Mouse (Mus musculus) cerebellum, adult 11-12 months (tissue): ENCODE measurements around the gene Ppp3ca.

Experiments
- DNase-seq: peaks from one replicate; pipeline ENCODE4 v3.0.0; 2022

The Ppp3ca gene

DNA sequence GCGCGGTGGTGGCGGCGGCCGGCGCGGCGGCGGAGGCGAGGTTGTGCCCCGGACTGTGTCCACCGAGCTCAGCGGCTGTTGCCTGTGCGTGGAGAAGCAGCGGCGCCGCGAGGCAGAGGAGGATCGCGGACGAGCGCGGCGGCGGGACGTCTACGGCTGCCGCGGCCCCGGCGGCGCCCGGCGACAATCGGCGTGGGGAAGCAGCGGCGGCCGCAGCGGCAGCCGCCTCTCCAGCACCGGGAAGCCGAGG is at the start of gene Ppp3ca:
Ppp3ca (plus strand) TSS at position 15 of the 250 bp plus-strand sequence.
- no peak for DNase-seq

DNA sequence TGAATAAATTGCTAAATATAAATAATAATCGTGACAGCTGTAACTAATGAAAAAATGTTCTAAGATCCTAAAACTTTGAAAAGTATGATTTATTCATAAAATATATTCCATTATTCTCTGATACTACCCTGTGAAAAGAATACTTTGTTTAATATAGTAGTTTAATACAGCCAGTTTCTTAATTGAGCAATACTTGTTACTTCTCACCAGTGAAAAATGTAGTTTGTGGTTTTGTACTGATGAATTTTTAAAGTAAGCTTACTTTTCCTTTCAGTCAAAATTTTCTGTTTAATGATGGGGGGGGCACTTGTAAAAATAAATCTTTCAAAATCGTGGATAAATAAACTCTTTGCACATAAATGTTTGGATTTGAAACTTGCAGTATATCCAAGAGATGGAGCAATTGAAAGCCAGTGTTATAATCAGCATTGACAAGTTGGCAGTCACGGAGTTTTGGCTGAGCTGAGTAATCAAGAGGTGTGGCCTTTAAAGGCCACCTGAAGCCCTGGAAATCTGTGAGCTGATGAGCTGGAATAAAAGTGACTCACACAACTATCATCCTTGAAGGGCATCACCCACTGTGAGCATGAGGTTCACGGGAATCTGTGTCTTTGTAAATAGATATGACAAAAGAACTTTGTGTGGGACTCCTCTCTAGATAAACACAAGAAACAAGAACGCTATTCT is 29.2 kb upstream of the Ppp3ca start:
- no peak for DNase-seq

DNA sequence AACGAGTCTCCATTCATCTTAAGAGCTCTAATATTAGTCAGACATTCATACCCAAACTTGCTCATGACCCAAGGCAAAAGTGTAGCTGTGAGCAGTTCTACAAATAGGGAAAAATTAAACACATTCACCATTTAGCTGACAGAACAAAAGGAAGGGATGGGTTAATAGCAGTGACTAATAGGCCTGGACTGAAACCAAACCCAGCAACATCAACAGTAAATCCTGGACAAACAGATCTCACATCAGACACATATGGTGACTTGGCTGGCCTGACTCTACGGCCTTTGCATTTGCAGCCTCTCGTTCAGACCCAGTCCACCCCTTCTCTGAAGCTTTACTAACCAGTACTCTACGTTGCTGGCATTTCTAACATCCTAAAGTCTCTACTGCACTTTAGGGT is 19.0 kb upstream of the Ppp3ca start:
- no peak for DNase-seq

DNA sequence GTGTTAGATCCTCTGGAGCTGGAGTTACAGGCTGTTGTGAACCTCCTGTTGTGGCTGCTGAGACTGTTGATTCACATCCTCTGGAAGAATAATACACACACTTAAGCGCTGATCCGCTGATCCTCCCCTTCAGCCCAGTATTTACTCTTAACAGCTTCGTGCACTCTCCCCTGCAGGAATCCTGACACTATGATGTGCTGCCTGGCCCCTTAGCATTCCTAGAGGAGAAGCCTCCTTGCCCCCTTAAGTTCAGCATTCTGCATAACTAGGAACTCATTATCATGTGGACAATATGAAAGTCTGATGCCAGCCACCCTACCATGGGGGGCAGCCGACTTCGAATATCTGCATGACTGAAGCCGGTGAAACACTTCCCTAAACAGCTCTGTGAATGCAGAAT is 18.4 kb upstream of the Ppp3ca start:
- DNase-seq = no peak

DNA sequence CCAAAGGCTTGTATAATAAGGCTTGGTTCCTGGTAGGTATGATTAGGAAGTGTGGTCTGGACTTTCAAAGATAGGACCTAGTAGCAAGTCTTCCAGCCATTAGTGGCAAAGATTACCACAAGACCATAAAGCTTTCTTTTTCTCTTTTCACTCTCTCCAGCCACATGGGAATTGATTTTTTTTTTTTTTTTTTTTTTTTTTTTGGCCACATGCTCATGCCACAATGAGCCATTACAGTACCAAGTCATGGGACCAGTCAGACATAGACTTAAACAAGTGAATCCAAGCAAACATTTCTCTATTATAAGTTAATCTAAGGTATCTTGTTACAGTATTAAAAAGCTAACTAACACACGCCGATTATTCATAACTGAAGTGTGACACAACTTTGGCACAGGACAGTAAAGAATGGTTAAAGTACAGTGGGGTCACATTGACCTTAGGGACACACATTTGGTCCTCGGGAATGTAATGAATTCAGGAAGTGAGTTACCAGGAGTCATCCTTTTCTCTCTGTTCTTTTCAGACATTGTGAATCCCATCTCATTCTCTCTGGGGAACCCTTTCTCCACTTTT is 13.4 kb upstream of the Ppp3ca start:
- no peak for DNase-seq

DNA sequence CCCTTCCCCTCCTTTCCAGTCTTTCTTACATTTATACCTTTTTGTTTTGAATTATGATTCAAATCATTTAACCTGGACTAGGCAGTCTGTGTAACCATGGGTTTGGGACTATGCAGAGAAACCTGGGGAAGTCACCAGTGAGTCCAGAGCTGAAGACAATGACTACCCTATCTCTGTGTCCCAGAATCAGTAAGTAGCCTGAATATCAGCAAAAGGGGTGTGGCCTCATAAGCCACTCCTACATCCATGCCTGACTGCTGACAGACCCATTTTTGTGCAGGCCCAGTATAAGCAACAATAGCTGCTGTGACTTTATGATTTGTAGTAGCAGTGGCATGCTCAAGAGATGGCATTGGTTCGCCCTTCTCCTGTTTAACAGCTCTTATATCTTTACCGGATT is 11.2 kb upstream of the Ppp3ca start:
- no peak for DNase-seq

DNA sequence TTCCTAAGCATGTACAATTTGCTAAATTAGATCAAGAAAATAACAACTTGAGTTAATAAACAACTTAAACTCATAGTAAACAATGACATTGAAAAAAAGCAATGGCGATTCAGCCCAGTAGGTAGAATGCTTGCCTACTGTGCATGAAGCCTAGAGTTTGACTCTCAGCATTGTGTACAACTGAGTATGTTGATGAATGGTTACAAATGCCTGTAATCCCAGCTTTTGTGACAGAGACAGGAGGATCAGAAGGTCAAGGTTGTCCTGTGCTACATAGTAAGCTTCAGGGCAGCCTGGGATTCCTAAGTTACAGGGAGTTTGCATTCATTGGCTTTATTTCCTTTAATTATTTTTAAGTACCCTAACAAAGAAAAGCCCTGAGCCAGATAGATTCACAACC is 4.8 kb upstream of the Ppp3ca start:
- DNase-seq = no peak

DNA sequence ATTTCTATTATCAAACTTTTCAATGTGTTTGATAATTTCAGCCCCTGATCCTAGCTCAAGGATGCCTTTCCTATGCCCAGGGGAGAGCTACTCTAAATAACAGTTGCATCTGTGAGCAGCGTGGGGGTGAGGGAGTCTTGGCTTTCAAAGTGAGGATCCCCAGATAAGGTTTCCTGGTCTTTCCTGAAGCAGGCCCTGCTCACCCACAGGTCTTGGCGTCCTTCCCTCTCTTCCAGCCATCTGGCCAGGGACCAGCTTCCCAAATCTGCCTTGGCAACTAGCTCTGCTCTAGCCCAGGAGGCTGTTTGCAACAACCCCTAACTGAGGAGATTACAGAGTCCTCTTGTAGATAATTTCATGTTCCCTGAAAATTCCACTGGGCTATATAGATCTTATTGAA is 1.9 kb upstream of the Ppp3ca start:
- peak; percentile 96 for DNase-seq

DNA sequence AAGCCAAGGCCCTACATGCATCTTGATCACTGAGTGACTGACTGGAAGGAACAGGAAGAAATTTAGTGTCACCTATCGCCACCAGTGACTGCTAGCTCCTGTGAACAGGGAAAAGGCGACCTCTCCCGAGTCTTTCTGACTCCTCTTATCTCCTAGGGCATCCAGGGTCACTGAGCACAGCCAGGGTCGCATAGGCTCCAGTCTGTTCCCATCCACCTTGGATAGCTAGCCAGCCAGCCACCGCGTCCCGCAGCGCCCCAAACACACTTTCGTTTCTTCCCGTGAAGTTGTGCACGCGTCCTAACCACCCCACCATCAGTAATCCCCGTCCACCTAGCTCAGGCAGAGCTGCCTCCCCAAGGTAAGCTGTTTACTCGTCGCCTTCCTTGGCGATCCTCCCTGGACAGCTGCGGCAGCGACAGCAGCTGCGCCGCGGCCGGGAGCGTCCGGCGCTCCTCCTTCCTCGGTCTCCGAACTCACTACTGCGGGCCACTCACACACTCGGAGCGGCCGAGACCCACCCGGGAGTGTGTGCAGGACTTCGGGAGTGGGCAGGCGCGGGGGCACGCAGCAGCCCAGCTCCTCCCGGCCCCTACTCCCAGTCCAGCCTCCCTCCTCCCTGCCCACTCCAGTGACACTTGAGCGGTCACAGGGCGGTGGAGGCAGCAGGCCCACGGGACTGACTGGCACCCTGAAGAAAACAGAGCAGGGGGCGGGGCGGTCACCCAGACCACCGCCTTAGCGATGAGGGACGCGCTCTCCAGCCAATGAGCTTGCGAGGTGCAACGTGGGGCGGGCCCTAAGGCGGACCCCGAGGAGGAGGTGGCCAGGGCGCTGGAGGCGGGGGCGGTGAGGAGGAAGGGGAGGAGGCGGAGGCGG is 454 bp upstream of the Ppp3ca start:
- peak; percentile 99 for DNase-seq

DNA sequence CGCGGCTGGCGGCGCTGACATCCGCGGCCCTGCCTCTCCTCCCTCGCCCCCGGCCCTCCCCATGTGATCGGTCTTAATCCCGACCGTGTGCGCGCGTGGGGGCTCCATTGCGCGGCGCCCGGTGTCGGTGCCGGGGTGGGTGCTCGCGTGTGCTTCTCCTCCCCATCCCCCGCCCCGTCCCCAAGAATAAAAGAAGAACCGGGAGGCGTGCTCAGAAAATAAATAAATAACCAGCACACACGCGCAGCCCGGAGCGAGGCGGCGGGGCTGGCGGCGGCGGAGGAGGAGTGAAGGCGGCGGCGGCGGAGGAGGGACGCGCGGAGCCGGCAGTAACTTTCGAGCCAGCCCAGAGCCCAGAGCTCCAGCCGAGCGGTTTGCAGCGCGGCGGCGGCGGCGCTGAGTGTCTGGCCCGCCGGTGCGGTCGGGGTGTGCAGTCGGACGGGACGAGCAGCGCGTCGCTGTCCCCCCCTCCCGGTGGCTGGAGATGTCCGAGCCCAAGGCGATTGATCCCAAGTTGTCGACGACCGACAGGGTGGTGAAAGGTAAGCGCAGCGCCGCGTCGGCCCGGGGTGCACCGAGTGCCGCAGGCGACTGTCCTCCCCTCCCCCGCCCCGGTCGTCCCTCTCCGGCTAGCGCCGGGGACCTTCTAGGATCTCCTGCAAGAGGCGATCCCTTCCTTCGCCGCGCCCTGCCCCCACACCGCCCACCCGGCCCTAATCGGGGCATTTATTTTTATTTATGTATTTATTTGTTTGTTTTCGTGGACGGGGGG is 622 bp downstream of the Ppp3ca start:
- DNase-seq = peak; percentile 77

DNA sequence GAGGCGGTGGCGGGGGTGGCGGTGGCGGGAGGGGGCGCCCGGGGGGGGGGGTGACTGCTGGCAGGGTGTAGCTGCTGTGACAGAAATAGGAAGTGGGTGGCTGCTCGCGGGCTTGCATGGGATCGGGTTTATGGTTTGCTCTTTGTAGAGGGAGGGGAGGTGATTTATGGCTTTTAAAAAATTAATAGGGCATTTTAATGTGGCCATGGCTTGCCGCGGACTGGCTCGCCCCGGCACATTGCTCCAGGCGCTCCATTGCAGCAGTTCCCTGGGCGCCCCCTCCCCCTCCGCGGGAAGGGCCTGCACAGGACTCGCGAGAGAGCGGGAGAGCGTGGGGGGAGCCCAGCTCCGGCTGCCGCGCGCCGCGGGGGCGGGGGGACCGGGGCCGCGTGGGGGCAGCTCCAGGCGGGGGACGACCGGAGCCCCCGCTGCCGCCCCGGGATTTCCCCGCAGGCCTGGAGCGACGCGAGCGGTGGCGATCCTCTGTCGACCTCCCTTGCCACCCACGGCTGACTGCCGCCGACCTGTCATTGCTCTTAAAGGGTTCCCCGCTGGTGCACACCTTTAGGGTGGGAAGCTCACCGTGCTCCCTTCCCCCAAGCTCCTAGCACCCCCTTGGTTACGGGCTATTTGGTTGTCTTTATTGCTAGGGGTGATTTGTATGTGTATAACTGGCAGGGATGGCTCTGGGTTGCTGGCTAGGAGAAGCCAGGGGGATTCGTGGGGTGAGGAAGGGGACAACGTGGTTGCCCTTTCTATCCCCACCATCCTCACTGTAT is 1.4 kb downstream of the Ppp3ca start:
- peak; percentile 83 for DNase-seq

DNA sequence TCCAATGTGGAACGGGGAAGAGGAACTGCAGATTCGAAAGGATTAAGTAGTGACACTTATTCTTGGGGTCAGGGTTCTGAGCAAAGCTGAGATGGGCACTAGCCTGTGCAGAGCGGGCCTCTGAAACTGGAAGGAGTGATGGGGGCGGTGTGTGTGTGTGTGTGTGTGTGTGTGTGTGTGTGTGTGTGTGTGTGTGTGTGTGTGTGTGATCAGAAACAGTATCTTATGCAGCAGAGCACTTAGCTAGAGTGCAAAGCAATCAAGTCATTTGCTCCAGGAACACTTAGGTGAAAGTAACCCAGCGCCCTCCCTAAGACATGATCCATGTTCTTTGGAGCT is 2.0 kb downstream of the Ppp3ca start:
- no peak for DNase-seq

DNA sequence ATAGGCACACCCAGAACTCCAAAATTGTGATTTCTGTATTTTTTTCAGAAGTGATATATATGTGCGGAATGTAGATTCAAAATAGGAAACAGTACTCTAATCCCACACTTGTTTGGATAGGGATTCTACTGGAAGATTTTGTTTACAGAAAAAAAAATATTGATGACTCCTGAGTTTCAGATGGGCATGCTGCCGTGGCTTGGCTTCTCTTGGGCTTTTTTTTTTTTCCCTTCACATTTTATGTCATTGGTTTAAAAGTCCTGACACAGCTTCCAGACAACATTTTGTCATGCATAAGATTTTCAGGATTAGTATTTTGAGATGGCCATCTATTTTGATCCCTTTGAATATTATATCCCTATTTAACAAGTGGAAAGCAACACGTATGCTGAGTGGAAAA is 2.9 kb downstream of the Ppp3ca start:
- no peak for DNase-seq

DNA sequence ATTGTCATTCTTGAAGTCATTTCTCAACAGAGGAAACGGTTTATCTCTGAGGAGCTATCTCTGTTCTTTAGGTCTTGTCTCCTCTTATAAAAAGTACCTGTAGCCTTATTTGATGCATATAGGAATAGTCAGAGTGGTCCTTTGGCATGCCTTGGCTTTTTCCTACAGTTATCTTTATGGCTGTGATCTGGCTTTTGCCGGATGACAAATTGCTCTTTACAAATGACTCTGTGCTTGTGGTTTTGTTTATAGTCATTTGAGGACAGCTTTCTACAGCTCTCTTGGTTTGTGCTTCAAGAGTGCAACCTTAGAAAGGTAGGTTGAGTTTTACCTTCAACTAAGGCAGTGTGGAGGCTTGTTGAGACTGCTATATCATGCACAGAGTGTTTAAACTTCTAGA is 3.4 kb downstream of the Ppp3ca start:
- DNase-seq = no peak

DNA sequence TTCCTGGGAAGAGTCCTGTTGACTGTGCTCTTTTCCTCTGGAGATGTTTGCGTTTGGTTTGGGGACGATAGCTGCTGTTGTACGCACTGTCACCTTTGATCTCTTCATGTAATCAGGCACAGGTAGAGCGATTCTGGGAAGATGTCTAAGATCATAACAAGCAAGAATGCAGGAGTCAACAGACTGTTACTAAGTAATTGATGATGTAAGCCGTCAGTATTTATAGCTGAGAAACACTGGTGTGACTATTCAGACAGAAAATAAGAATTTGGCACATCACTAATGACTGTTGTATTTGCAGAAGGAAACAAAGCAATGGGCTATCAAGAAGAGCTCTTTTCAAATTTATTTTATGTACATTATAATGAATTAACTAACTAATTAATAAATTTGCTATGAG is 4.6 kb downstream of the Ppp3ca start:
- DNase-seq = no peak

DNA sequence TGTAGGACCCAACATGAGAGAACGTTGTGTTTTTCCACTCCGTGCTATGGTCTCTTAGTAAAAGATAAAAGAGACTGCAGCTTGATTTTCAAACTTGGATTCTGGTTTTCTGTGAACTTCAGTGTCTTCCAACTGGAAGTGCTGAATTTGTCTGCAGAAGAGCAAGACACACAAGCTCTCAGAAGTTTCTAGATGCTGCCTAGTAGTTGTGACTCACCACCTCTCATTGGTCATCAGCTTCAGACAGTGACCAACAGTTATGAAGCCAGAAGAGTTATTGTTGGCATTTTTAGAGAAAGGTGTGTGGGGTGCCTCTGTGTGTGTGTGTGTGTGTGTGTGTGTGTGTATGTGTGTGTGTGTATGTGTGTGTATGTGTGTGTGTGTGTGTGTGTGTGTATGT is 7.1 kb downstream of the Ppp3ca start:
- no peak for DNase-seq

DNA sequence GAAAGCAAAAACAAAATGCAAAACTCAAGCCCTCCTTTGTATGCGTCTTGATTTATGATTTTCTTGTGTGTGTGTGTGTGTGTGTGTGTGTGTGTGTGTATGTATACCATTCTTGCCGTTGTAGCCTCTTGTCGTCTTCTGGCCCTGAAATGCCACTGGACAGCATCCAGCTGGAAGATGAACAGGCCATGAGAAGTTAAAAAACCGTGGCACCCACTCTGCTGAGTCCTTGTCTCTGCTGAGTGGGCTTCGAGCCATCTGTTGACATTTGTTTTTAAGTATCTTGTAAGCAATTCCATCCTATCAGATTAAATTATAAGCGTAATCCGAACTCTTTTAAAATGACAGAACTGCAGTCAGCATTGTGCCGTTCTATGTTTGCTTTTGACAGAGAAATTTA is 8.5 kb downstream of the Ppp3ca start:
- DNase-seq = peak; percentile 51

DNA sequence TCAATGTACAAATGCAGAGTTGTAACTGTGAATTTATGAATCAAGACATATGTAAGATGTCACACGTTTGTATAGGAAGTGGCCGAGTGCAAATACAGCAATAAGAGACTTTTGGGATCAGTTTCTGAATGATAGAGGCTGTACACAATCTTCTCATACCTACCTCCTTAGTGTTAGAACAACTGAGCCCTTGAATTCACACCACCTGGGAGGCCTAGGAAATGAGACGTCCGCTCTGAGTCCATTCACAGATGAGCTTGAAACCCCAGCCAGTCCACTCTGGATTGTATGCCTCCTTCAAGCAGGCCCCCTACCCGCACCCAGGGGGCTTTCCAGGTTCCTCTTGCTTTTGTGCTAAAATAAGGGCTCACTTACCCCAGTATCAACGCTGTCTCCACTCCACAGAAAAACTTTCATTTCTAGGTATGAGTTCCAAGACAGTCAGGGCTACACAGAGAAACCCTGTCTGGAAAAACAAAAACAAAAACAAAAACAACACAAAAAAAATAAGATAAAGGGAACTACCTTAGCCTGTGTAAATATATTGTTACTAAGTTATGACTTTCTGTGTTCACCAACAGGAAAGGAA is 10.1 kb downstream of the Ppp3ca start:
- DNase-seq = no peak

DNA sequence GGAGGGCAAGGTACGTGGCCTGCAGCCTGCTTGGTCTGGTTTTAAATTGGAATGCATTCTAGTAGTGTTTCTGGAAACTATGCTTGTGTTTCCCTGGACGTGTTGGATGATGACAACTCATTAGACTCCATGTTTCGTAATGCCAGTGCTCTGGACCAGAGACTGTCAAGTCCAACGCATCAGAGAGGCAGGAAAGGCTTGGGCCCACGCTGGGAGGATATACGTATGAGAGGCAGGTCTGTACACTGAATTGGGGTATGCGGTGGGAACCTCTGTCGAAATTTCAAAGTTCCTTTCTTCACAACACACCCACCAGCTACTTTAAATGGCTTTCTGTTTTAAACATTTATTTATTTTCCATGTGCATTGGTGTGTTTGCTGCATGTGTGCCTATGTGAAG is 12.3 kb downstream of the Ppp3ca start:
- DNase-seq = no peak

DNA sequence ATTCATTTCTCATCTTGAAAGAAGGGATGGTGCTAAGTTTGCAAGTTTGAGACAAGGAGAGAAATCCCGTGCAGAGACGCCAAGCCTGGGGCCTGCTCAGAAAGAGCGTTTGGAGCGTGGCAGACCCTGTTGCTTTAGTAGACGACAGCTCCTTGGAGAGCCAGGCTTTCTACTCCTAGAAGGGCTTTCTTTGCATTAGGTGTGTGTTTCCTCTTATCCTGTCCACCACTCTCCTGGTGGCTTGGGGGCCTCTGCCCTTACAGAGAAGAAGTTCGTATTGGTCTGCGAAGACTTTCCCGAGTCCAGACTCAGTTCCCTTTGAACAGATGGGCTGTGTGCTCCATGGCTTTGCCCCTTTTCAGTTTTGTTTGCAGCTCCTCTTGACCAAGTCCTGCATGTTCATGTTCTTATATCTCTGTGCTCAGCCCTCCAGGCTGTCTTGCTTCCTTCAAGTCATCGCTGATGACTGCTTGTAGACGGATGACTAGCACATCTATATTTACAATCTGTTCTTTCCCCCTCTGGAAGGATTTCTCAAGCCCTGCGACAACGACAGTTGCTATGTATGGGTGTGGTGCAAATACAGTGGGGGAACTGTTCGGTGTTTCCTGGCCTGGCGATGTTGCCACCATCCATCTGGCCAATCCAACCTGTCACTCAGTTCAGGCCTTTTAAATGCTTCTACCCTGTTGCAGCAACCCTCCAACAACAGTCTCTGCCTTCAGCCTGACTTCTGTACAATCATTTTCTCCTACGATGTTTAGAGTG is 14.5 kb downstream of the Ppp3ca start:
- no peak for DNase-seq

DNA sequence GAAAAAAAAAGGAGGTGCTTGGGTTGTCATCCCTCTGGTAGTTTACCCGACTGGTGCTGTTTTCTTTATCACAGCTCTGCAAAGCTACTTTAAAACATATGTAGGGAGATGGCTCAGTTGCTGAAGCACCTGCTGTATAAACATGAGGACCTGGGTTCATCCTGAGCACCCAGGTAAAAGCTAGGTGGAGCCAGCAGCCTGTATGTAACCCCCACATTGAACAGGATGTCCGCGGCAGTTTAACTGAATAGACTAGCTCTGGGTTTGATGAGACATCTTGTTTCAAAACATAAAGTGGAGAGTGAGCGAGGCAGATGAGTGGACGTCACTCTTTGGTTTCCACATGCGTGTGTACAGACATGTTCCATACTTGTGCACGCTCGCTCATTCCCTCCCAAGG is 16.5 kb downstream of the Ppp3ca start:
- no peak for DNase-seq

DNA sequence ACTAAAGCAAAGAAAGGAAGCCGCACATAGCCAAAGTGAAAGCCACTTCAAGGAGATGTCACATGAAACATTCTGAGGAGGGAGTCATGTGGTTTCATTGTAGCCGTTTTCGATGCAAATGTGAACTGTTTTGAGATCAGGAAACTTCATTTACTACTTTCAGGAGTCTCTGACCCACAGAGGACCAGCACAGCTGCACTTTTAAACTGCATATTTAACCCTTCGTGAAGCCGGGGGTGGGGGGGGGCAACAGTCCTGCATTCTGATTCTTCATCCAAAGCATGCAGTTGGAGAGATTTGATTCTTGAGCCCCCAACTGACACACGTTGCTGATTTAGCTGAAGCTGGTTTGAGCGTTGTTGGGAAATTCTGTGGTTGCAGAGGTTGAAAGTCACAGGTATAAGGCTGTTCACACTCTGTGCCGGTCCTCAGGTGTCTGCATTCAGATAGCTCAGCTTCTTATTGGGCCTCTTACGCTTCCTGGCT is 18.2 kb downstream of the Ppp3ca start:
- no peak for DNase-seq
